Mouse (Mus musculus): ENCODE results near the gene Ssr3. TPM values are rescaled to one million over a fixed set of nuclear protein-coding genes. Genes with fewer than 3 reads are reported as not detected.

Ssr3 gene
- polyA plus RNA-seq (2014; fragmentation: Nextera tagmentation; extraction: Ambion mirVana) = 169 and 212 TPM in 2 replicates

- WGBS = under 1% methylated on average over 36 of the region's 36 CpGs
- H3K27ac ChIP-seq (replicated peaks; ENCODE audit: low read depth, low read length) = peak within 1 kb of the TSS; percentile 90
- H3K4me3 ChIP-seq (replicated peaks; ENCODE audit: low read depth, low read length) = peak within 1 kb of the TSS; percentile 79
- no peaks in the 10 kb centered on the region for H3K27me3 ChIP-seq (ENCODE audit: control insufficient read depth, insufficient read depth, low read length)
- H3K36me3 ChIP-seq (ENCODE audit: control insufficient read depth, insufficient read depth, low read length) = peaks cover 27% of the 10 kb centered on the region
- H3K9ac ChIP-seq (replicated peaks; ENCODE audit: low read length) = peak within 1 kb of the TSS; percentile 91
- H3K9me3 ChIP-seq (ENCODE audit: control insufficient read depth, low read length) = no peaks in the 10 kb centered on the region
- DNase-seq (peak; percentile 98), ATAC-seq (ENCODE audit: low FRiP score, low TSS enrichment) (peak; percentile 99)
- peak within 1 kb of the TSS; percentile 79 for H3K4me2 ChIP-seq (ENCODE audit: low read length)
- peaks cover 8% of the 10 kb centered on the region for H3K4me1 ChIP-seq (ENCODE audit: control insufficient read depth, insufficient read depth, low read length)
These were observed at the start of gene Ssr3 for GRCm38 (mm10) chr3:65392421-65392817. Ssr3 (minus strand) TSS chr3:65392623.

- Histone ChIP-seq H3K4me3 (replicated peaks; ENCODE audit: low read depth, low read length) (no peak overlapping the region), H3K36me3 (ENCODE audit: control insufficient read depth, insufficient read depth, low read length) (no peaks in the 10 kb centered on the region), H3K27ac (replicated peaks; ENCODE audit: low read depth, low read length) (peak overlapping the region; percentile 73), H3K27me3 (ENCODE audit: control insufficient read depth, insufficient read depth, low read length) (no peaks in the 10 kb centered on the region), H3K4me2 (ENCODE audit: low read length) (peak overlapping the region; percentile 25), H3K9ac (replicated peaks; ENCODE audit: low read length) (no peak overlapping the region), H3K9me3 (ENCODE audit: control insufficient read depth, low read length) (no peaks in the 10 kb centered on the region), H3K4me1 (ENCODE audit: control insufficient read depth, insufficient read depth, low read length) (0 out of 2 replicates have a peak, but pooled peaks cover 11% of the 10 kb centered on the region)
- WGBS = 32% methylated on average over 8 of the region's 8 CpGs
- ATAC-seq (ENCODE audit: low FRiP score, low TSS enrichment) (peak; percentile 64; the same call in 1 of the 2 replicates), DNase-seq (peak; percentile 72)
These were observed 49.2 kb upstream of the Ssr3 start for GRCm38 (mm10) chr3:65441586-65442111.

GRCm38 (mm10) chr3:65438511-65439228 lies 46.2 kb upstream of the Ssr3 start:
- H3K27ac ChIP-seq (replicated peaks; ENCODE audit: low read depth, low read length) = no peak overlapping the region
- H3K4me3 ChIP-seq (replicated peaks; ENCODE audit: low read depth, low read length) = no peak overlapping the region
- no peaks in the 10 kb centered on the region for H3K9me3 ChIP-seq (ENCODE audit: control insufficient read depth, low read length)
- DNase-seq = no peak
- no peaks in the 10 kb centered on the region for H3K36me3 ChIP-seq (ENCODE audit: control insufficient read depth, insufficient read depth, low read length)
- 85% methylated on average over 7 of the region's 7 CpGs for WGBS
- H3K4me1 ChIP-seq (ENCODE audit: control insufficient read depth, insufficient read depth, low read length) = 0 out of 2 replicates have a peak, but pooled peaks cover 8% of the 10 kb centered on the region
- ATAC-seq (ENCODE audit: low FRiP score, low TSS enrichment) = no peak
- H3K4me2 ChIP-seq (ENCODE audit: low read length) = no peak overlapping the region
- no peaks in the 10 kb centered on the region for H3K27me3 ChIP-seq (ENCODE audit: control insufficient read depth, insufficient read depth, low read length)
- H3K9ac ChIP-seq (replicated peaks; ENCODE audit: low read length) = no peak overlapping the region

GRCm38 (mm10) chr3:65435812-65436211 lies 43.4 kb upstream of the Ssr3 start:
- Histone ChIP-seq H3K27ac (replicated peaks; ENCODE audit: low read depth, low read length) (no peak overlapping the region), H3K4me2 (ENCODE audit: low read length) (no peak overlapping the region), H3K36me3 (ENCODE audit: control insufficient read depth, insufficient read depth, low read length) (no peaks in the 10 kb centered on the region), H3K9me3 (ENCODE audit: control insufficient read depth, low read length) (no peaks in the 10 kb centered on the region), H3K4me3 (replicated peaks; ENCODE audit: low read depth, low read length) (no peak overlapping the region), H3K9ac (replicated peaks; ENCODE audit: low read length) (no peak overlapping the region), H3K27me3 (ENCODE audit: control insufficient read depth, insufficient read depth, low read length) (no peaks in the 10 kb centered on the region), H3K4me1 (ENCODE audit: control insufficient read depth, insufficient read depth, low read length) (no peaks in the 10 kb centered on the region)
- ATAC-seq (ENCODE audit: low FRiP score, low TSS enrichment) = no peak
- WGBS = 73% methylated on average over 2 of the region's 2 CpGs
- no peak for DNase-seq

- Histone ChIP-seq H3K27me3 (ENCODE audit: control insufficient read depth, insufficient read depth, low read length) (no peaks in the 10 kb centered on the region), H3K9me3 (ENCODE audit: control insufficient read depth, low read length) (no peaks in the 10 kb centered on the region), H3K4me3 (replicated peaks; ENCODE audit: low read depth, low read length) (no peak overlapping the region), H3K4me2 (ENCODE audit: low read length) (no peak overlapping the region), H3K27ac (replicated peaks; ENCODE audit: low read depth, low read length) (no peak overlapping the region), H3K9ac (replicated peaks; ENCODE audit: low read length) (no peak overlapping the region), H3K36me3 (ENCODE audit: control insufficient read depth, insufficient read depth, low read length) (no peaks in the 10 kb centered on the region), H3K4me1 (ENCODE audit: control insufficient read depth, insufficient read depth, low read length) (no peaks in the 10 kb centered on the region)
- DNase-seq = no peak
- 88% methylated on average over 11 of the region's 11 CpGs for WGBS
- no peak for ATAC-seq (ENCODE audit: low FRiP score, low TSS enrichment)
These were observed 42.7 kb upstream of the Ssr3 start for GRCm38 (mm10) chr3:65435101-65435571.

GRCm38 (mm10) chr3:65432236-65432635 lies 39.8 kb upstream of the Ssr3 start:
- H3K9me3 ChIP-seq (ENCODE audit: control insufficient read depth, low read length) = no peaks in the 10 kb centered on the region
- no peak overlapping the region for H3K27ac ChIP-seq (replicated peaks; ENCODE audit: low read depth, low read length)
- no peak overlapping the region for H3K4me2 ChIP-seq (ENCODE audit: low read length)
- DNase-seq (no peak), ATAC-seq (ENCODE audit: low FRiP score, low TSS enrichment) (no peak)
- WGBS = 94% methylated on average over 5 of the region's 5 CpGs
- H3K36me3 ChIP-seq (ENCODE audit: control insufficient read depth, insufficient read depth, low read length) = no peaks in the 10 kb centered on the region
- H3K9ac ChIP-seq (replicated peaks; ENCODE audit: low read length) = no peak overlapping the region
- H3K4me3 ChIP-seq (replicated peaks; ENCODE audit: low read depth, low read length) = no peak overlapping the region
- no peaks in the 10 kb centered on the region for H3K4me1 ChIP-seq (ENCODE audit: control insufficient read depth, insufficient read depth, low read length)
- no peaks in the 10 kb centered on the region for H3K27me3 ChIP-seq (ENCODE audit: control insufficient read depth, insufficient read depth, low read length)

GRCm38 (mm10) chr3:65419706-65420105 lies 27.3 kb upstream of the Ssr3 start:
- H3K4me3 ChIP-seq (replicated peaks; ENCODE audit: low read depth, low read length) = no peak overlapping the region
- ATAC-seq (ENCODE audit: low FRiP score, low TSS enrichment) = no peak
- 89% methylated on average over 3 of the region's 3 CpGs for WGBS
- no peak overlapping the region for H3K9ac ChIP-seq (replicated peaks; ENCODE audit: low read length)
- H3K4me2 ChIP-seq (ENCODE audit: low read length) = no peak overlapping the region
- H3K9me3 ChIP-seq (ENCODE audit: control insufficient read depth, low read length) = no peaks in the 10 kb centered on the region
- H3K36me3 ChIP-seq (ENCODE audit: control insufficient read depth, insufficient read depth, low read length) = no peaks in the 10 kb centered on the region
- H3K27me3 ChIP-seq (ENCODE audit: control insufficient read depth, insufficient read depth, low read length) = no peaks in the 10 kb centered on the region
- no peak for DNase-seq
- H3K4me1 ChIP-seq (ENCODE audit: control insufficient read depth, insufficient read depth, low read length) = no peaks in the 10 kb centered on the region
- H3K27ac ChIP-seq (replicated peaks; ENCODE audit: low read depth, low read length) = no peak overlapping the region

GRCm38 (mm10) chr3:65417913-65418594 lies 25.6 kb upstream of the Ssr3 start:
- ATAC-seq (ENCODE audit: low FRiP score, low TSS enrichment) = no peak
- H3K9ac ChIP-seq (replicated peaks; ENCODE audit: low read length) = no peak overlapping the region
- no peak overlapping the region for H3K4me3 ChIP-seq (replicated peaks; ENCODE audit: low read depth, low read length)
- 81% methylated on average over 5 of the region's 5 CpGs for WGBS
- no peaks in the 10 kb centered on the region for H3K27me3 ChIP-seq (ENCODE audit: control insufficient read depth, insufficient read depth, low read length)
- H3K27ac ChIP-seq (replicated peaks; ENCODE audit: low read depth, low read length) = no peak overlapping the region
- H3K36me3 ChIP-seq (ENCODE audit: control insufficient read depth, insufficient read depth, low read length) = no peaks in the 10 kb centered on the region
- H3K4me2 ChIP-seq (ENCODE audit: low read length) = no peak overlapping the region
- H3K4me1 ChIP-seq (ENCODE audit: control insufficient read depth, insufficient read depth, low read length) = no peaks in the 10 kb centered on the region
- DNase-seq = no peak
- no peaks in the 10 kb centered on the region for H3K9me3 ChIP-seq (ENCODE audit: control insufficient read depth, low read length)

All from midbrain, embryonic 14.5 days (tissue).